Mouse (Mus musculus): Measurements from ENCODE around the gene Cacna2d3. TPM values are rescaled to one million over a fixed set of nuclear protein-coding genes. Genes with fewer than 3 reads are reported as not detected.

The Cacna2d3 gene
- polyA plus RNA-seq, 1 experiment from 2014 or later = 0.99 TPM

- ATAC-seq = no peak
- 77% methylated on average over 5 of the region's 5 CpGs for WGBS
Observed at GRCm38 (mm10) chr14:29005228-29005840, 716.3 kb downstream of the Cacna2d3 start.

DNA sequence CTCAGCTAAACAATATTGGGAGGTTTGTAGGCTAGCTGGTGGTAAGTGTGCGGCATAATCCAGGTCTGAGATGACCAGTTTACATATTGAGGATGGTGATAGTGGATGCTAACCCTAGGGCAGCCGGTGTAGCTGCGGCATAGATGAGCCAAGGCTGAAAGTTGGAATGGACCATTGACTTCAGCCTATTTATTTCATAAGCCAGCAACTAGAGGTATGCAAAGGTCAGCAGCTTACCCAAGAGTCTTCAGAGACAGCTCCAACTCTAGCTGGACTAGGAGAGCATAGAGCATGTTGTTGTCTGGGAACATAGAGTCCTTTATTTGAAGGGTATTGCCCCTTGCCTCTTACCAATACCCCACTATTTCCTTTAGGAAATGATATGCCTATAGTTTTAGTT, 725.1 kb downstream of the Cacna2d3 start:
- no peak for ATAC-seq
- H3K36me3 ChIP-seq (ENCODE audit: control insufficient read depth, insufficient read depth) = no peaks in the 10 kb centered on the region
- H3K4me3 ChIP-seq (ENCODE audit: low read depth, low read length) = no peak overlapping the region
- 92% methylated on average over 3 of the region's 3 CpGs for WGBS
- no peaks in the 10 kb centered on the region for H3K27me3 ChIP-seq (replicated peaks; ENCODE audit: control insufficient read depth, insufficient read depth, low read length)
- H3K9me3 ChIP-seq (ENCODE audit: control insufficient read depth) = no peaks in the 10 kb centered on the region
- no peaks in the 10 kb centered on the region for H3K4me1 ChIP-seq (replicated peaks; ENCODE audit: control insufficient read depth, insufficient read depth, low read length)
- no peak for TF ChIP-seq CTCF (IDR thresholded peaks at IDR 0.05; ENCODE audit: low read depth)
- H3K4me2 ChIP-seq (replicated peaks; ENCODE audit: low read depth) = no peak overlapping the region
- H3K9ac ChIP-seq (ENCODE audit: low read depth, low read length) = no peak overlapping the region
- H3K27ac ChIP-seq (ENCODE audit: low read depth, low read length) = no peak overlapping the region

More at GRCm38 (mm10) chr14:29005228-29005840, 716.3 kb downstream of the Cacna2d3 start:
- Histone ChIP-seq H3K27me3 (replicated peaks; ENCODE audit: control insufficient read depth, insufficient read depth, low read length) (no peaks in the 10 kb centered on the region), H3K36me3 (ENCODE audit: control insufficient read depth, insufficient read depth) (no peaks in the 10 kb centered on the region), H3K9me3 (ENCODE audit: control insufficient read depth) (no peaks in the 10 kb centered on the region), H3K27ac (ENCODE audit: low read depth, low read length) (no peak overlapping the region), H3K4me2 (replicated peaks; ENCODE audit: low read depth) (no peak overlapping the region), H3K4me3 (ENCODE audit: low read depth, low read length) (no peak overlapping the region), H3K9ac (ENCODE audit: low read depth, low read length) (no peak overlapping the region), H3K4me1 (replicated peaks; ENCODE audit: control insufficient read depth, insufficient read depth, low read length) (no peaks in the 10 kb centered on the region)
- no peak for TF ChIP-seq CTCF (IDR thresholded peaks at IDR 0.05; ENCODE audit: low read depth)

DNA sequence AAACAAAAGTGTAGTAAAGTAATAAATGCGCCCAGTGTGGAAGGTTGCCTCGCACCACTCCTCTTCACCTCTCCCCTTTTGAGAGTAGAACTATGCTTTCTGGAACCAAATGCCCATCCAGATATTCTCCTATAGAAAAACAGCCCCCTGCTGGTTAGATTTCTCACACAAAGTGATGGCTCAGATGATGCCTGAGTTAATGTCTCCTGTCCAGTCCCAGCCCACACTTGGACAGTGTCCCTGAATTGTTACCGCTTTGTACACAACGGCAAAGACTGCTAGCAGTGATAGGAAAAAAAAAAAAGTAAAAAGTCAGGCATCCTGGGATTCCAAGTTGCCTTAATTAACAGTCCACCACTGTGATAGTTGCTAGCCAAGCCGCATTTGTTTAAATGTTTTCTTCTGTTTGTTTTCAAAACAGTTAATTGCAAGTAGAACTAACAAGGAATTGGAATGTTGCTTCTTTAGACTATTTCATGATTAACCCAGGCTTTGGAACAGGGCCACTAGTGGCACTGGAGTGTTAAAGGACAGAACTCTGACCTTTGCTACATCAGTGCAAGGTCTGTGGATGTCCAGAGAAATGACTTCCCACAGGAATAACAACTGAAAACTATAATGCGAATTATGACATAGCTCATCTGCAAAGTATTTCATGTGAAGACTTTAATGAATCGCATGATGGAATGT, 733.3 kb downstream of the Cacna2d3 start:
- no peak overlapping the region for H3K4me2 ChIP-seq (replicated peaks; ENCODE audit: low read depth)
- H3K4me1 ChIP-seq (replicated peaks; ENCODE audit: control insufficient read depth, insufficient read depth, low read length) = no peaks in the 10 kb centered on the region
- no peak overlapping the region for H3K4me3 ChIP-seq (ENCODE audit: low read depth, low read length)
- H3K9ac ChIP-seq (ENCODE audit: low read depth, low read length) = no peak overlapping the region
- 0 out of 2 replicates have a peak, but pooled peaks have one; percentile 6 for TF ChIP-seq CTCF (IDR thresholded peaks at IDR 0.05; ENCODE audit: low read depth)
- H3K27ac ChIP-seq (ENCODE audit: low read depth, low read length) = no peak overlapping the region
- H3K27me3 ChIP-seq (replicated peaks; ENCODE audit: control insufficient read depth, insufficient read depth, low read length) = no peaks in the 10 kb centered on the region
- ATAC-seq = no peak
- H3K36me3 ChIP-seq (ENCODE audit: control insufficient read depth, insufficient read depth) = no peaks in the 10 kb centered on the region
- no peaks in the 10 kb centered on the region for H3K9me3 ChIP-seq (ENCODE audit: control insufficient read depth)
- WGBS = 75% methylated on average over 7 of the region's 7 CpGs

- no peak overlapping the region for H3K27ac ChIP-seq (ENCODE audit: low read depth, low read length)
- H3K9ac ChIP-seq (ENCODE audit: low read depth, low read length) = no peak overlapping the region
- H3K27me3 ChIP-seq (replicated peaks; ENCODE audit: control insufficient read depth, insufficient read depth, low read length) = no peaks in the 10 kb centered on the region
- WGBS = 73% methylated on average over 2 of the region's 2 CpGs
- TF ChIP-seq CTCF (IDR thresholded peaks at IDR 0.05; ENCODE audit: low read depth) = no peak
- H3K9me3 ChIP-seq (ENCODE audit: control insufficient read depth) = no peaks in the 10 kb centered on the region
- no peak overlapping the region for H3K4me3 ChIP-seq (ENCODE audit: low read depth, low read length)
- H3K36me3 ChIP-seq (ENCODE audit: control insufficient read depth, insufficient read depth) = no peaks in the 10 kb centered on the region
- H3K4me2 ChIP-seq (replicated peaks; ENCODE audit: low read depth) = no peak overlapping the region
- no peak for ATAC-seq
- H3K4me1 ChIP-seq (replicated peaks; ENCODE audit: control insufficient read depth, insufficient read depth, low read length) = no peaks in the 10 kb centered on the region
Observed at GRCm38 (mm10) chr14:28984276-28984675, 737.4 kb downstream of the Cacna2d3 start.

DNA sequence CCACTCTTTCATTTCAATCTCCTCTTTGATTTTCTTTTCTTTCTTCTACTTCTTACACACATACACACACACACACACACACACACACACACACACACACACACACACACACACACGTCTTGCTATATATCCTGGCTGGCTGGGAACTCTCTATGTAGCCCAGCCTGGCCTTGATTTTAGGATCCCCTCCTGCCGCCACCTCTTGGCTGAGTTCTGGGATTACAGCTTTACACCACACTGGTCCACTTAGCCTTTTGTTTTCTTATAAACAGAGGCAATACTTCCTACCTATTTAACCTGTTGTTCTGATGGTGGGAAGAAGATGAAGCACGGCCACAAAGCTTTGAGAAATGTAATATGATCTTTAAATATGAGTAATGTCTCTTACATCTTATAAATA, 741.2 kb downstream of the Cacna2d3 start:
- no peaks in the 10 kb centered on the region for H3K27me3 ChIP-seq (replicated peaks; ENCODE audit: control insufficient read depth, insufficient read depth, low read length)
- no peak overlapping the region for H3K27ac ChIP-seq (ENCODE audit: low read depth, low read length)
- ATAC-seq = no peak
- H3K4me2 ChIP-seq (replicated peaks; ENCODE audit: low read depth) = no peak overlapping the region
- no peaks in the 10 kb centered on the region for H3K9me3 ChIP-seq (ENCODE audit: control insufficient read depth)
- WGBS = 30% methylated on average over 3 of the region's 3 CpGs
- H3K4me3 ChIP-seq (ENCODE audit: low read depth, low read length) = no peak overlapping the region
- no peaks in the 10 kb centered on the region for H3K4me1 ChIP-seq (replicated peaks; ENCODE audit: control insufficient read depth, insufficient read depth, low read length)
- peak; percentile 47 for TF ChIP-seq CTCF (IDR thresholded peaks at IDR 0.05; ENCODE audit: low read depth)
- no peak overlapping the region for H3K9ac ChIP-seq (ENCODE audit: low read depth, low read length)
- no peaks in the 10 kb centered on the region for H3K36me3 ChIP-seq (ENCODE audit: control insufficient read depth, insufficient read depth)

DNA sequence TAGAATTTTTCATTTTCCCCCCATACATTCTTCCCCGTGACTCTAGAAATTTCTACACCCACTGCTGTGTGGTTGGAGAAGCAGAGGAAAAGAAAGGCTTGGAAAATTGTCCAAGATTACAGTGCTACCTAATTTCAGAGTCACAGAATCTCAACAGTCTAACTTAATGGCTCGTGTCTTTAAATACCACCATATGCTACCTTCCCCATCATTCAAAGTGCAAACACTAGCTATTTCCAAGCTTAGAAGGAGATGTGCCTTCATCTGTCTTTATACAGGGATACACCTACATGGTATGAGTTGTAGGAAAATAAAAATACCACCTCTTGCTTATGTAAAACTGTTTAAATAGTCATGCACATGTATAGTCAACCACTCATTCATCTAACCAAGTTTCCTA, 742.4 kb downstream of the Cacna2d3 start:
- H3K4me3 ChIP-seq (ENCODE audit: low read depth, low read length) = no peak overlapping the region
- no peaks in the 10 kb centered on the region for H3K4me1 ChIP-seq (replicated peaks; ENCODE audit: control insufficient read depth, insufficient read depth, low read length)
- H3K27ac ChIP-seq (ENCODE audit: low read depth, low read length) = no peak overlapping the region
- no peak overlapping the region for H3K9ac ChIP-seq (ENCODE audit: low read depth, low read length)
- no peak overlapping the region for H3K4me2 ChIP-seq (replicated peaks; ENCODE audit: low read depth)
- no peaks in the 10 kb centered on the region for H3K36me3 ChIP-seq (ENCODE audit: control insufficient read depth, insufficient read depth)
- ATAC-seq = no peak
- no peaks in the 10 kb centered on the region for H3K27me3 ChIP-seq (replicated peaks; ENCODE audit: control insufficient read depth, insufficient read depth, low read length)
- no peak for TF ChIP-seq CTCF (IDR thresholded peaks at IDR 0.05; ENCODE audit: low read depth)
- H3K9me3 ChIP-seq (ENCODE audit: control insufficient read depth) = no peaks in the 10 kb centered on the region
- WGBS = 90% methylated on average over 2 of the region's 2 CpGs
